Mouse (Mus musculus) lung, postnatal 0 days (tissue): ENCODE data around the gene Akap6. TPM values are rescaled to one million over a fixed set of nuclear protein-coding genes. Genes with fewer than 3 reads are reported as not detected.

Experiments used
- ATAC-seq: fragments of 200-750 bp; cut with Nextera tagmentation; 2 replicates; pipeline ENCODE4 v1.8.0; 2017; ENCODE audit warnings: moderate library complexity
- DNase-seq: peaks from one replicate; pipeline ENCODE4 v3.0.0-alpha.2; 2016; ENCODE audit warnings: low spot score
- H3K27ac ChIP-seq: fragments of 300-500 bp; sonication (generic); 2 replicates; pipeline ENCODE4 v1.5.1; 2014; ENCODE audit warnings: antibody characterized with exemption, mild to moderate bottlenecking, low read length, mixed read lengths
- H3K27me3 ChIP-seq: fragments of 300-500 bp; sonication (generic); replicated peaks from 2 replicates; pipeline ENCODE4 v1.6.1; 2014; ENCODE audit warnings: low read length, mixed read lengths; ENCODE audit not compliant: insufficient read depth
- H3K36me3 ChIP-seq: fragments of 300-500 bp; sonication (generic); 2 replicates; pipeline ENCODE4 v1.6.1; 2014; ENCODE audit warnings: low read length, mixed read lengths; ENCODE audit not compliant: insufficient read depth
- H3K4me1 ChIP-seq: fragments of 300-500 bp; sonication (generic); 2 replicates; pipeline ENCODE4 v1.6.1; 2014; ENCODE audit warnings: antibody characterized with exemption, low read depth, low read length, mixed read lengths; ENCODE audit not compliant: insufficient read depth
- H3K4me2 ChIP-seq: fragments of 300-500 bp; sonication (generic); replicated peaks from 2 replicates; pipeline ENCODE4 v1.6.1; 2014; ENCODE audit warnings: low read depth, mild to moderate bottlenecking, low read length, moderate library complexity, mixed read lengths
- H3K4me3 ChIP-seq: fragments of 300-500 bp; sonication (generic); 2 replicates; pipeline ENCODE4 v1.5.1; 2014; ENCODE audit warnings: low read depth, low read length
- H3K9ac ChIP-seq: fragments of 300-500 bp; sonication (generic); replicated peaks from 2 replicates; pipeline ENCODE4 v1.6.1; 2014; ENCODE audit warnings: low read depth, mild to moderate bottlenecking
- H3K9me3 ChIP-seq: fragments of 300-500 bp; sonication (generic); 2 replicates; pipeline ENCODE4 v1.6.1; 2016; ENCODE audit warnings: low read length, mixed read lengths
- CTCF ChIP-seq: IDR thresholded peaks from 2 replicates; pipeline ENCODE4 v1.5.1; 2016; ENCODE audit warnings: antibody characterized with exemption, mild to moderate bottlenecking
- EP300 ChIP-seq: IDR thresholded peaks from 2 replicates; pipeline ENCODE4 v1.6.1; 2016; ENCODE audit warnings: antibody characterized with exemption, mild to moderate bottlenecking, control low read depth
- WGBS: fragments of 180-500 bp; shearing (Covaris S2); extraction: QIAGEN DNeasy Blood & Tissue Kit; methylation state at CpG from one replicate; pipeline ENCODE4 v1.1.7; 2014; 5-methylcytosine and 5-hydroxymethylcytosine counted together
- polyA plus RNA-seq: library from polyadenylated mRNA; unstranded; fragments of >200 nt; fragmentation: Nextera tagmentation; extraction: Ambion mirVana; gene quantifications from 2 replicates; pipeline ENCODE4 v1.2.1, GENCODE M21; 2015

Gene Akap6
- polyA plus RNA-seq, 1 experiment from 2014 or later: 0.12 TPM

DNA sequence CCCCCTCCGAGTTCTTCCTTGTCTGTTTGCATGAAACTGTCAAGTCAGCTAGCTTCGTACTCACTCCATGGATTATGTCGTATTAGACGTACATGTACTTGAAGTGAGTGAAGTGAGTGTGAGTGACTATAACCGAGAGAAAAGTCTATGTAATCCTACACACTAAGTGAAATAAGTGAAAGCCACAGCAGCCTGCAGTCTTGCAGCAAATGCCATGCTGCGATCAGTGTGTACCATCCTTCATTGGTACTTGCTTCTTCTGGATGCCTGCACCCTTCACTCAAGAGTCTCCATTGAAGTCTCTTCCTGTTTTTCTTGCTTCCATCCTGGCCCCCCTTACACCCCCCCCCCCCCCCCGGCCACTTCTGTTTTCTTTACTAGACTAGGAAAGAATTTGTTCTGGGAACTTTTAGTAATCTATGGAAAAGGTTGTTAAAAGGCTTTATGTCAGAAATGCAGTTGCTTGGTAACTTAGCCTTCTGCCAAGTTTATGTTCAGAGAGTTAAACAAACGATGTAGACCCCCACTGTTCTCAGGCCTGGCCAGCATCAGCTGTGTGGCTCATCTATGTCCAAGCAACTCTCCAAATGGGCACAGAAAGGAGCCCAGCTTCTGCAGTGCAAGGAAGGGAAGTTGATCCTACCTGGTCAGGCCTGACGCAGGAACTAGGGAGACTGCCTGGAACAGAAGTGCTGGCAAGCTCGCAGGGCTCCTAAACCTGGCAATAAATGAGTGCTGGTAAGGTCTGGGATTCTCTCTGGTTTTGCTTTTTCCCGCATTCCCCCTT, 73.5 kb downstream of the Akap6 start:
- Histone ChIP-seq H3K36me3 (no peaks in the 10 kb centered on the region), H3K9ac (no peak overlapping the region), H3K4me1 (0 out of 2 replicates have a peak, but pooled peaks cover 5% of the 10 kb centered on the region), H3K4me3 (no peak overlapping the region), H3K4me2 (no peak overlapping the region), H3K27ac (no peak overlapping the region), H3K9me3 (no peaks in the 10 kb centered on the region), H3K27me3 (no peaks in the 10 kb centered on the region)
- DNase-seq (no peak), ATAC-seq (no peak)
- TF ChIP-seq CTCF: no peak
- TF ChIP-seq EP300: no peak
- 23% methylated on average over 11 of the region's 11 CpGs for WGBS

DNA sequence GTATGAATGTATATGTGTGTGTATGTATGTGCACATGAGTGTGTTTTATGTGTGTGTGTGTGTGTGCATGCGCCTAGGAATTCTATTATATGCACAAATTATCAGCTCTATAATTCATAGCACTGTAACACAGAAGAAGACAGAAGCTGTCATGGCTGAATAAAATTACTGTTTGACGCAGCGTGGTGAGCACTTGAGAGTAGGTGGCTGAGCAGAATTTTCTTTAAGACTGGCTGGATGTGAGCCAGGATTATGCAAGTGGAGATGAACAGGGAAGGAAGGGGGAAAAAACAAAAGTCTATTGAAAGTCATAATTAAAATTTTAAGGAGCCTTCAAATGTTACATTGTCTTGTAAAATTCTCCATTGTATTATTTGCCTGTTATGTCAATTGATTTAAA, 74.7 kb downstream of the Akap6 start:
- DNase-seq (peak; percentile 34), ATAC-seq (no peak)
- TF ChIP-seq EP300: no peak
- TF ChIP-seq CTCF: no peak
- H3K36me3 ChIP-seq: no peaks in the 10 kb centered on the region
- 32% methylated on average over 3 of the region's 3 CpGs for WGBS
- no peak overlapping the region for H3K4me3 ChIP-seq
- H3K4me1 ChIP-seq: 0 out of 2 replicates have a peak, but pooled peaks cover 5% of the 10 kb centered on the region
- H3K27me3 ChIP-seq: no peaks in the 10 kb centered on the region
- no peaks in the 10 kb centered on the region for H3K9me3 ChIP-seq
- H3K27ac ChIP-seq: no peak overlapping the region
- no peak overlapping the region for H3K9ac ChIP-seq
- no peak overlapping the region for H3K4me2 ChIP-seq

DNA sequence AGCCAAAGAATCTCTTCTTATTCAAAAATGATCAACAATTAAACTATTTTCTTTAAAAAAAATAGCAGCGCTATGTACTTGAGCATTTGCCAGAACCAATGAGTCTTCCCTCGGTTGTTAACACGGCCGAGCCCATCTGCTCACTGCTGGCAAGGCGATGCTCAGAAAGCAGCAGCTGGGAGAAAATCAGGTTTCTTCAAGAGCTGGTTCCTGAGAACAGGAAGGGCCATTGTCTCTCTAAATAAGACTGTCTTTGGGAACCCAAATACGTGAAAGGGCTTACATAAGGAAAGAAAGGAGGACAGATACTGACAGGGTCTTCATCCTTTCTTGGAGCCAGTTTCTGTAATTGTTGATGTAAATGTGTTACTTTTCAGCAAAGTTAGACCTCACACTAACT, 75.2 kb downstream of the Akap6 start:
- Histone ChIP-seq H3K27ac (no peak overlapping the region), H3K36me3 (no peaks in the 10 kb centered on the region)
- WGBS: 35% methylated on average over 6 of the region's 6 CpGs

DNA sequence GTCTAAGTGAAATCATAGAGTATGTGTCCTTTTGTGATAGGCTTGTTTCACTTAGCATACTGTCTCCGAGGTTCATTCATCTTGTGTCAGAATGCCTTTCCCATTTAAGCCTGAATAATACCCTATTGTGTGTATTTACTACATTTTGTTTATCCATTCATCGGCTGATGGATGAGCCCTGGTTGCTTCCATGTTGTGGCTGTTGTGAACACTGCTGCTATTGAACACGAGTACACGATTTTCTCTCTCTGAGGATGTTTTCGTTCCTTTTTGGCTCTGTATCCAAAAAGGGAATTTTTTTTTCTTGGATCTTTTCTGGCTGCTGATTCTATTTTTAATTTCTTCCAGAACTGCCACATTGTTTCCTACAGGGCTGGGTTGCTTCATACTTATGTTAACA, 81.0 kb downstream of the Akap6 start:
- Histone ChIP-seq H3K27ac (no peak overlapping the region), H3K9me3 (no peaks in the 10 kb centered on the region), H3K4me1 (peaks cover 3% of the 10 kb centered on the region; the same call in 1 of the 2 replicates), H3K9ac (no peak overlapping the region), H3K27me3 (no peaks in the 10 kb centered on the region), H3K4me3 (no peak overlapping the region), H3K36me3 (no peaks in the 10 kb centered on the region), H3K4me2 (no peak overlapping the region)
- WGBS: 44% methylated on average over 5 of the region's 5 CpGs
- DNase-seq (no peak), ATAC-seq (no peak)
- TF ChIP-seq EP300: no peak
- TF ChIP-seq CTCF: no peak

More for the DNA sequence above, 75.2 kb downstream of the Akap6 start:
- Histone ChIP-seq H3K27me3 (no peaks in the 10 kb centered on the region), H3K9ac (no peak overlapping the region), H3K4me3 (no peak overlapping the region), H3K4me2 (no peak overlapping the region), H3K9me3 (no peaks in the 10 kb centered on the region), H3K4me1 (0 out of 2 replicates have a peak, but pooled peaks cover 5% of the 10 kb centered on the region)
- no peak for DNase-seq
- ATAC-seq: no peak
- TF ChIP-seq CTCF (no peak), EP300 (no peak)

DNA sequence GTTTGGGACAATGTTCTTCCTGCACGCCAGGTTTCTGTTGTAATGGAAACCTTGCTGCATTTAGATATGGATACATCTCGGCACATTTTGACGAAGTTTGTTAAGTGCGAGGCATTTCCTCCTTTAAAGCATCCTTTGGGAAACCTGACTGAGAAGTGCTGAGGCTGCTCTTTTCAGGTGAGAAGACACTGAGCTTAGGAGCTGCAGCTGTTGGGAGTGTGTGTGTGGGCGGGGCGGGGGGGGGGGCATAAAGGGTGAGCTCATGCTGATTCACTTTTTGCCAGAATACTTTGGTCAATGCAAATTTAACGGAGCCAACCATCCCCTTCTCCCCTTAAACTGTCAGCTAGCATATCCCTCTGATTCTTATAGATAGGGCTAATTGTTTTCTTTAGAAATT, 81.9 kb downstream of the Akap6 start:
- Histone ChIP-seq H3K27ac (no peak overlapping the region), H3K9ac (no peak overlapping the region), H3K9me3 (no peaks in the 10 kb centered on the region), H3K4me2 (no peak overlapping the region), H3K4me1 (peaks cover 3% of the 10 kb centered on the region; the same call in 1 of the 2 replicates), H3K4me3 (no peak overlapping the region), H3K27me3 (no peaks in the 10 kb centered on the region), H3K36me3 (no peaks in the 10 kb centered on the region)
- TF ChIP-seq EP300 (no peak), CTCF (no peak)
- WGBS: 72% methylated on average over 7 of the region's 7 CpGs
- DNase-seq (no peak), ATAC-seq (no peak)

DNA sequence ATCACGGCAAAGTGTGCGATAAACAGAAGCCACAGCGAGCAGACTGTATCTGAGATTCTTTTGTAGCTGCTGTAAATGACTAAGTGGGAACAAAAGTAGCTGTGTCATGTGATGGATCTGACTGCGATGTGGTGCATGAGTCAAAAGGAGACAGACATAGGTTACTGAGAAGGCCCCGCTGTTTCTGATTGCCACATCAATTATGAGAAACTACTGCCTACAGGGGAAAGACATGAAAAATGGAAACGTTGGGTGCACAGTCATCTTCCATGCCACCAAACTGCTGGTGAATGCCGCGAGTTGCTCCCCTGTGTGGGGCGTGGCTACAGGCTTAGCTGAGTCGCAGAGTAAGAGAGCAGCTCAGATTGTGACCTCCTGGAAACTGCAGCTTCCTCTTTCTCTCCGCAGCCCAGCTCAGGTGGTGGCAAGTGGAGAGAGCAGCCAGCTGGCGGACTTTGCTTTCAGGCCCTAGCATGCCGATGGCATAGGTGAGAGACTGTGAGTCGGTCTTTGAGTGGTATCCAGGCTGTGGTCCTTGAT, 83.8 kb downstream of the Akap6 start:
- H3K4me2 ChIP-seq: peak overlapping the region; percentile 19
- peaks cover 3% of the 10 kb centered on the region; the same call in 1 of the 2 replicates for H3K4me1 ChIP-seq
- TF ChIP-seq CTCF: no peak
- no peak for TF ChIP-seq EP300
- H3K27ac ChIP-seq: no peak overlapping the region
- H3K27me3 ChIP-seq: no peaks in the 10 kb centered on the region
- 14% methylated on average over 14 of the region's 14 CpGs for WGBS
- H3K9me3 ChIP-seq: no peaks in the 10 kb centered on the region
- ATAC-seq (peak; percentile 26; the same call in 1 of the 2 replicates), DNase-seq (peak; percentile 33)
- no peak overlapping the region for H3K9ac ChIP-seq
- no peak overlapping the region for H3K4me3 ChIP-seq
- H3K36me3 ChIP-seq: no peaks in the 10 kb centered on the region
